Mouse (Mus musculus): ENCODE measurements around the gene Letm1. TPM values are rescaled to one million over a fixed set of nuclear protein-coding genes. Genes with fewer than 3 reads are reported as not detected.

Letm1 gene
- 67.0 and 69.5 TPM in 2 replicates for polyA plus RNA-seq (2014; fragmentation: Nextera tagmentation; extraction: Ambion mirVana)

GRCm38 (mm10) chr5:33782345-33782998, at the start of gene Letm1:
TSS of gene Letm1 (minus strand) at chr5:33782817.
- peak; percentile 100 for ATAC-seq (ENCODE audit: low read depth)

GRCm38 (mm10) chr5:33830832-33831231, 48.2 kb upstream of the Letm1 start:
- Histone ChIP-seq H3K4me1 (ENCODE audit: control insufficient read depth, insufficient read depth, low read length) (peaks cover 7% of the 10 kb centered on the region), H3K27me3 (ENCODE audit: control insufficient read depth, insufficient read depth, low read length) (no peaks in the 10 kb centered on the region), H3K27ac (ENCODE audit: low read depth, low read length) (no peak overlapping the region), H3K9ac (replicated peaks; ENCODE audit: low read depth, low read length) (no peak overlapping the region), H3K9me3 (ENCODE audit: control insufficient read depth, low read length) (no peaks in the 10 kb centered on the region), H3K36me3 (ENCODE audit: control insufficient read depth, insufficient read depth, low read length) (no peaks in the 10 kb centered on the region), H3K4me3 (ENCODE audit: low read depth, low read length) (no peak overlapping the region), H3K4me2 (ENCODE audit: low read depth, low read length) (no peak overlapping the region)
- ATAC-seq (ENCODE audit: low read depth) = no peak
- WGBS = 72% methylated on average over 1 of the region's 1 CpGs

More at GRCm38 (mm10) chr5:33782345-33782998, at the start of gene Letm1:
- Histone ChIP-seq H3K9me3 (ENCODE audit: control insufficient read depth, low read length) (no peaks in the 10 kb centered on the region), H3K4me2 (ENCODE audit: low read depth, low read length) (peak within 1 kb of the TSS; percentile 79), H3K27ac (ENCODE audit: low read depth, low read length) (peak within 1 kb of the TSS; percentile 86), H3K4me3 (ENCODE audit: low read depth, low read length) (peak within 1 kb of the TSS; percentile 89), H3K9ac (replicated peaks; ENCODE audit: low read depth, low read length) (peak within 1 kb of the TSS; percentile 87), H3K36me3 (ENCODE audit: control insufficient read depth, insufficient read depth, low read length) (peaks cover 5% of the 10 kb centered on the region; the same call in 1 of the 2 replicates), H3K4me1 (ENCODE audit: control insufficient read depth, insufficient read depth, low read length) (peaks cover 15% of the 10 kb centered on the region; the same call in 1 of the 2 replicates), H3K27me3 (ENCODE audit: control insufficient read depth, insufficient read depth, low read length) (no peaks in the 10 kb centered on the region)
- WGBS = under 1% methylated on average over 65 of the region's 65 CpGs

- ATAC-seq (ENCODE audit: low read depth) = no peak
- H3K36me3 ChIP-seq (ENCODE audit: control insufficient read depth, insufficient read depth, low read length) = no peaks in the 10 kb centered on the region
- H3K9ac ChIP-seq (replicated peaks; ENCODE audit: low read depth, low read length) = no peak overlapping the region
- H3K4me3 ChIP-seq (ENCODE audit: low read depth, low read length) = no peak overlapping the region
- no peaks in the 10 kb centered on the region for H3K9me3 ChIP-seq (ENCODE audit: control insufficient read depth, low read length)
- no peak overlapping the region for H3K4me2 ChIP-seq (ENCODE audit: low read depth, low read length)
- no peak overlapping the region for H3K27ac ChIP-seq (ENCODE audit: low read depth, low read length)
- peaks cover 14% of the 10 kb centered on the region for H3K4me1 ChIP-seq (ENCODE audit: control insufficient read depth, insufficient read depth, low read length)
- H3K27me3 ChIP-seq (ENCODE audit: control insufficient read depth, insufficient read depth, low read length) = no peaks in the 10 kb centered on the region
- 97% methylated on average over 3 of the region's 3 CpGs for WGBS
These were observed 47.3 kb upstream of the Letm1 start for GRCm38 (mm10) chr5:33829958-33830357.

GRCm38 (mm10) chr5:33828107-33828506, 45.5 kb upstream of the Letm1 start:
- no peak for ATAC-seq (ENCODE audit: low read depth)
- H3K9ac ChIP-seq (replicated peaks; ENCODE audit: low read depth, low read length) = no peak overlapping the region
- WGBS = 83% methylated on average over 8 of the region's 8 CpGs

GRCm38 (mm10) chr5:33826001-33826400, 43.4 kb upstream of the Letm1 start:
- Histone ChIP-seq H3K4me2 (ENCODE audit: low read depth, low read length) (no peak overlapping the region), H3K27me3 (ENCODE audit: control insufficient read depth, insufficient read depth, low read length) (no peaks in the 10 kb centered on the region; the same call in 1 of the 2 replicates), H3K36me3 (ENCODE audit: control insufficient read depth, insufficient read depth, low read length) (no peaks in the 10 kb centered on the region), H3K4me3 (ENCODE audit: low read depth, low read length) (no peak overlapping the region), H3K4me1 (ENCODE audit: control insufficient read depth, insufficient read depth, low read length) (peaks cover 38% of the 10 kb centered on the region), H3K27ac (ENCODE audit: low read depth, low read length) (no peak overlapping the region), H3K9me3 (ENCODE audit: control insufficient read depth, low read length) (no peaks in the 10 kb centered on the region), H3K9ac (replicated peaks; ENCODE audit: low read depth, low read length) (no peak overlapping the region)
- no peak for ATAC-seq (ENCODE audit: low read depth)

More at GRCm38 (mm10) chr5:33828107-33828506, 45.5 kb upstream of the Letm1 start:
- Histone ChIP-seq H3K27me3 (ENCODE audit: control insufficient read depth, insufficient read depth, low read length) (no peaks in the 10 kb centered on the region), H3K4me2 (ENCODE audit: low read depth, low read length) (no peak overlapping the region), H3K4me1 (ENCODE audit: control insufficient read depth, insufficient read depth, low read length) (peaks cover 24% of the 10 kb centered on the region), H3K36me3 (ENCODE audit: control insufficient read depth, insufficient read depth, low read length) (no peaks in the 10 kb centered on the region), H3K27ac (ENCODE audit: low read depth, low read length) (no peak overlapping the region), H3K4me3 (ENCODE audit: low read depth, low read length) (no peak overlapping the region), H3K9me3 (ENCODE audit: control insufficient read depth, low read length) (no peaks in the 10 kb centered on the region)

GRCm38 (mm10) chr5:33822456-33822855, 39.8 kb upstream of the Letm1 start:
- Histone ChIP-seq H3K4me2 (ENCODE audit: low read depth, low read length) (peak overlapping the region; percentile 66), H3K27me3 (ENCODE audit: control insufficient read depth, insufficient read depth, low read length) (no peaks in the 10 kb centered on the region; the same call in 1 of the 2 replicates), H3K9me3 (ENCODE audit: control insufficient read depth, low read length) (no peaks in the 10 kb centered on the region), H3K4me3 (ENCODE audit: low read depth, low read length) (peak overlapping the region; percentile 99), H3K9ac (replicated peaks; ENCODE audit: low read depth, low read length) (no peak overlapping the region; the same call in 1 of the 2 replicates), H3K27ac (ENCODE audit: low read depth, low read length) (no peak overlapping the region), H3K4me1 (ENCODE audit: control insufficient read depth, insufficient read depth, low read length) (peaks cover 48% of the 10 kb centered on the region), H3K36me3 (ENCODE audit: control insufficient read depth, insufficient read depth, low read length) (no peaks in the 10 kb centered on the region)
- ATAC-seq (ENCODE audit: low read depth) = no peak
- 22% methylated on average over 3 of the region's 3 CpGs for WGBS

- H3K27ac ChIP-seq (ENCODE audit: low read depth, low read length) = no peak overlapping the region
- peak overlapping the region; percentile 99 for H3K4me3 ChIP-seq (ENCODE audit: low read depth, low read length)
- 29% methylated on average over 2 of the region's 2 CpGs for WGBS
- H3K4me2 ChIP-seq (ENCODE audit: low read depth, low read length) = peak overlapping the region; percentile 66
- no peaks in the 10 kb centered on the region for H3K9me3 ChIP-seq (ENCODE audit: control insufficient read depth, low read length)
- H3K27me3 ChIP-seq (ENCODE audit: control insufficient read depth, insufficient read depth, low read length) = no peaks in the 10 kb centered on the region; the same call in 1 of the 2 replicates
- peaks cover 48% of the 10 kb centered on the region for H3K4me1 ChIP-seq (ENCODE audit: control insufficient read depth, insufficient read depth, low read length)
- H3K9ac ChIP-seq (replicated peaks; ENCODE audit: low read depth, low read length) = peak overlapping the region; percentile 99
- no peak for ATAC-seq (ENCODE audit: low read depth)
- no peaks in the 10 kb centered on the region for H3K36me3 ChIP-seq (ENCODE audit: control insufficient read depth, insufficient read depth, low read length)
These were observed 39.3 kb upstream of the Letm1 start for GRCm38 (mm10) chr5:33821901-33822427.

GRCm38 (mm10) chr5:33820733-33821621, 38.4 kb upstream of the Letm1 start:
- Histone ChIP-seq H3K4me2 (ENCODE audit: low read depth, low read length) (peak overlapping the region; percentile 66), H3K9me3 (ENCODE audit: control insufficient read depth, low read length) (no peaks in the 10 kb centered on the region), H3K9ac (replicated peaks; ENCODE audit: low read depth, low read length) (peak overlapping the region; percentile 99), H3K4me3 (ENCODE audit: low read depth, low read length) (peak overlapping the region; percentile 99), H3K4me1 (ENCODE audit: control insufficient read depth, insufficient read depth, low read length) (peaks cover 42% of the 10 kb centered on the region), H3K27me3 (ENCODE audit: control insufficient read depth, insufficient read depth, low read length) (no peaks in the 10 kb centered on the region; the same call in 1 of the 2 replicates), H3K27ac (ENCODE audit: low read depth, low read length) (peak overlapping the region; percentile 99), H3K36me3 (ENCODE audit: control insufficient read depth, insufficient read depth, low read length) (no peaks in the 10 kb centered on the region)
- peak; percentile 28; the same call in 1 of the 2 replicates for ATAC-seq (ENCODE audit: low read depth)
- WGBS = under 1% methylated on average over 80 of the region's 121 CpGs
